Mouse (Mus musculus) bone marrow macrophage, adult 2 months (primary cell): ENCODE results near the gene Uck2.

Experiments
- CTCF ChIP-seq: IDR thresholded peaks from 2 replicates; pipeline ENCODE4 v1.5.1; 2012; ENCODE audit warnings: low read depth, mild to moderate bottlenecking, low read length, moderate library complexity
- POLR2A ChIP-seq: IDR thresholded peaks from 2 replicates; pipeline ENCODE4 v1.6.1; 2012; ENCODE audit warnings: mild to moderate bottlenecking, low read depth, low read length, borderline replicate concordance

DNA sequence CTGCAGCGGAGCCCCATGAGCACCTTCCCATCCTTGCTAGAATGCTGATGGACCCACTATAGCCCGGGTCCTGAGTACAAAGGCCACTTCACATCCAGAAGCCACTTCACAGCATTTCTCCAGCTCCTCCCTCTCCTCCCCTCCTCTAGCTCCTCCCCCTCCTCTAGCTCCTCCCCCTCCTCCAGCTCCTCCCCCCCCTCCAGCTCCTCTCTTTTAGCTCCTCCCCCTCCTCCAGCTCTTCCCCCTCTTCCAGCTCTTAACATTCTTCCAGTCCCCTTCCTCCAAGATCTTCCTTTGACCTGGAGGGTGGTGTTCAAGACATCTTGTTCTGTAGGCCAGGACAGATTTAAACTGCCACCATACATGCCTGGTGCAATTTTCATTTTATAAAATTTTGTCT lies 15.0 kb upstream of the Uck2 start:
- TF ChIP-seq POLR2A (no peak), CTCF (no peak)
